Mouse (Mus musculus) embryonic fibroblast, embryonic 13.5 days (primary cell): Measurements from ENCODE around the gene Tspear. TPM values are rescaled to one million over a fixed set of nuclear protein-coding genes. Genes with fewer than 3 reads are reported as not detected.
"Not testable (repeated sequence)": the region's sequence is repeated elsewhere in the genome, so short reads cannot be mapped to it uniquely, and the experiment has no call there.

Experiments used
- H3K27ac ChIP-seq: 2 replicates; pipeline ENCODE4 v1.5.1; 2012; ENCODE audit warnings: low read length, control low read depth, inconsistent platforms; ENCODE audit not compliant: insufficient read depth
- H3K4me1 ChIP-seq: 2 replicates; pipeline ENCODE4 v1.6.1; 2011; ENCODE audit warnings: low read length; ENCODE audit not compliant: control insufficient read depth, insufficient read depth
- H3K4me3 ChIP-seq: 2 replicates; pipeline ENCODE4 v1.5.1; 2011; ENCODE audit warnings: mild to moderate bottlenecking, control low read depth, low read length; ENCODE audit not compliant: insufficient read depth
- CTCF ChIP-seq: IDR thresholded peaks from 2 replicates; pipeline ENCODE4 v1.5.1; 2011; ENCODE audit warnings: mild to moderate bottlenecking, control low read depth, low read length, moderate library complexity, borderline replicate concordance; ENCODE audit not compliant: insufficient read depth
- POLR2A ChIP-seq: IDR thresholded peaks from 2 replicates; pipeline ENCODE4 v1.6.1; 2011; ENCODE audit warnings: low read depth, mild to moderate bottlenecking, control low read depth, low read length, moderate library complexity
- polyA plus RNA-seq: library from polyadenylated mRNA; stranded (reverse); fragments of >200 nt; gene quantifications from 2 replicates; pipeline ENCODE4 v1.2.4, GENCODE M21; 2011; ENCODE audit warnings: low read depth; ENCODE audit not compliant: missing spikeins, insufficient read length

The Tspear gene
- polyA plus RNA-seq, 1 experiment, result not detected

GRCm38 (mm10) chr10:77752312-77752711, 65.9 kb downstream of the Tspear start:
- not testable (repeated sequence) for H3K27ac ChIP-seq, H3K4me1 ChIP-seq, H3K4me3 ChIP-seq

- Histone ChIP-seq H3K4me1 (no peaks in the 10 kb centered on the region), H3K27ac (no peak overlapping the region), H3K4me3 (no peak overlapping the region)
- TF ChIP-seq CTCF, result no peak
- no peak for TF ChIP-seq POLR2A
These were observed 67.1 kb downstream of the Tspear start for GRCm38 (mm10) chr10:77753448-77753847.

DNA sequence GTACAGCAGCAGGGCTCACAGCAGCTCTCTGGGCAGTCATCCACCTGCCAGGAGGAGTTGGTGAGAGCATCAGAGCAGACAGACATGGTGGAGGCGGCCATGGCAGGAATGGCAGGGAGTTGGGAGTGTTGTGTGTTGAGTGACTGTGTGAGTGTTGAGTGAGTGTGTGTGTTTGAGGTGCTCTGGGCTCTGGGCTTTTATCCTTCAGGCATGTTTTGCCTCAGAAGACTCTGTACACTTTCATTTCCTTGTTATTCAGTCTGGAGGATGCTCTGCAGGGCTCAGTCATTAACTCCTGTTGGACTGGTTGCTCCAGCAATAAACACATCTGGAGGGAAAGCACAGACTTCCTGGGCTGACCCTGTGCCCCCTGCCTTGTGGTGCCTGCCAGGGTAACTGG, 73.2 kb downstream of the Tspear start, which contains the start of gene Gm3233:
TSS of gene Gm3233 (minus strand) at position 101 of the 400 bp plus-strand sequence.
- not testable (repeated sequence) for H3K27ac ChIP-seq, H3K4me3 ChIP-seq, H3K4me1 ChIP-seq

DNA sequence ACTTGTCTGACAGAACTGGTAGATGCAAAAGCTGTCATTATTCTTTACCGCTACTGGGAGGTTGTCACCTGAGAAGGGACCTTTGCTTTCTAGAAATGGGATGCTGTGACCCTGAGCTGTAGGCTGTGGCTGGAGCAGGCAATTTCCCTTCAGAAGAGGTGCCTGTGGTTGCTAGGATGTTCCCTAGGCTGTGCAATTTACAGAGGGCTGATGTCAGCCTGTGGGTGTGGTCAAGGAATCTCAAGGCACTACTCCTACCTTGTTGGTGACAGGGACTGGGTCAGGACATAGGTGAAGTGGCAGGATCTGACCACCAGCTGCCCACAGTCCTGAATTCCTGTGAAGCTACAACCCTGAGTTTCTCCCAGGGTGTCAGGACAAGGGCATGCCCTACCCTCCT, 83.4 kb downstream of the Tspear start:
- TF ChIP-seq CTCF (no peak), POLR2A (no peak)
- no peaks in the 10 kb centered on the region for H3K4me1 ChIP-seq
- no peak overlapping the region for H3K27ac ChIP-seq
- H3K4me3 ChIP-seq, result no peak overlapping the region

GRCm38 (mm10) chr10:77771225-77771624, 84.9 kb downstream of the Tspear start, which contains the start of gene Gm3238:
Gene Gm3238, minus strand, starts transcription at chr10:77771325.
- not testable (repeated sequence) for H3K4me1 ChIP-seq, H3K4me3 ChIP-seq, H3K27ac ChIP-seq

DNA sequence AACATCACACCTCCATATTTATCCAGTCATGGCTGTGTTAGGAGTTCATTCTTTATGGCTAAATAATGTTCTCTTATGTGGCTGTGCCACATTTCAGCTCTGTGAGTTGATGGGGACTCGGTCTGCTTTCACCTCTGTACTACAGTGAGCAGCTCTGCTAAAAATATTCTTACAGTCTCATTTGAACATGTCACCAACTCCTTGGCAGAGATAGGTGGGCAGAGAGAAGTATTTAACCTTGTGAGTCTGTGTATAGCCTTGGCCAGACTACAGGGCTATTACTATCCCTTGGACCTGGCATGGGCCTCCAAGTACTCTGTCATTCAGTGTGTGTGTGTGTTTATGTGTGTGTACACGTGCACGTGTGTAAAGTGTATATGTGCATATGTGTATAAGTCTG, 85.8 kb downstream of the Tspear start:
- not testable (repeated sequence) for H3K4me3 ChIP-seq, H3K27ac ChIP-seq, H3K4me1 ChIP-seq

GRCm38 (mm10) chr10:77776844-77777243, 90.5 kb downstream of the Tspear start, which contains the start of gene Gm7138:
Gene Gm7138, minus strand, starts transcription at chr10:77776944.
- H3K27ac ChIP-seq, H3K4me3 ChIP-seq, H3K4me1 ChIP-seq: not testable (repeated sequence)

DNA sequence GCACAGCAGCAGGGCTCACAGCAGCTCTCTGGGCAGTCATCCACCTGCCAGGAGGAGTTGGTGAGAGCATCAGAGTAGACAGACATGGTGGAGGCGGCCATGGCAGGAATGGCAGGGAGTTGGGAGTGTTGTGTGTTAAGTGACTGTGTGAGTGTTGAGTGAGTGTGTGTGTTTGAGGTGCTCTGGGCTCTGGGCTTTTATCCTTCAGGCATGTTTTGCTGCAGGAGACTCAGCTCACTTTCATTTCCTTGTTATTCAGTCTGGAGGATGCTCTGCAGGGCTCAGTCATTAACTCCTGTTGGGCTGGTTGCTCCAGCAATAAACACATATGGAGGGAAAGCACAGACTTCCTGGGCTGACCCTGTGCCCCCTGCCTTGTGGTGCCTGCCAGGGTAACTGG, 96.1 kb downstream of the Tspear start, which contains the start of gene Gm3250:
TSS of gene Gm3250 (minus strand) at position 101 of the 400 bp plus-strand sequence.
- not testable (repeated sequence) for H3K4me3 ChIP-seq, H3K27ac ChIP-seq, H3K4me1 ChIP-seq

- not testable (repeated sequence) for H3K27ac ChIP-seq, H3K4me1 ChIP-seq, H3K4me3 ChIP-seq
These were observed 97.0 kb downstream of the Tspear start for GRCm38 (mm10) chr10:77783396-77783795.

DNA sequence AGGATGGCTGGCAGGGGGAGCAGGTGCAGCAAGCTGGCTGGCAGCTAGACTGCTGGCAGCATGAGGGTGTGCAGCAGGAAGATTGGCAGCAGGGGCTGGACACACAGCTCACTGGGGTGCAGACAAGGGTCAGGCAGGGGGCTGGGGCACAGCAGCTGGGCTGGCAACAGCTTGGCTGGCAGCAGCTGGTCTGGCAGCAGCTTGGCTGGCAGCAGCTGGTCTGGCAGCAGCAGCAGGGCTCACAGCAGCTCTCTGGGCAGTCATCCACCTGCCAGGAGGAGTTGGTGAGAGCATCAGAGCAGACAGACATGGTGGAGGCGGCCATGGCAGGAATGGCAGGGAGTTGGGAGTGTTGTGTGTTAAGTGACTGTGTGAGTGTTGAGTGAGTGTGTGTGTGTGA, 101.5 kb downstream of the Tspear start, which contains the start of gene Gm7137:
TSS of gene Gm7137 (minus strand) at position 325 of the 400 bp plus-strand sequence.
- not testable (repeated sequence) for H3K4me3 ChIP-seq, H3K4me1 ChIP-seq, H3K27ac ChIP-seq

GRCm38 (mm10) chr10:77788621-77789020, 102.3 kb downstream of the Tspear start:
- no peaks in the 10 kb centered on the region for H3K4me1 ChIP-seq
- TF ChIP-seq CTCF (no peak), POLR2A (no peak)
- no peak overlapping the region for H3K4me3 ChIP-seq
- no peak overlapping the region for H3K27ac ChIP-seq

DNA sequence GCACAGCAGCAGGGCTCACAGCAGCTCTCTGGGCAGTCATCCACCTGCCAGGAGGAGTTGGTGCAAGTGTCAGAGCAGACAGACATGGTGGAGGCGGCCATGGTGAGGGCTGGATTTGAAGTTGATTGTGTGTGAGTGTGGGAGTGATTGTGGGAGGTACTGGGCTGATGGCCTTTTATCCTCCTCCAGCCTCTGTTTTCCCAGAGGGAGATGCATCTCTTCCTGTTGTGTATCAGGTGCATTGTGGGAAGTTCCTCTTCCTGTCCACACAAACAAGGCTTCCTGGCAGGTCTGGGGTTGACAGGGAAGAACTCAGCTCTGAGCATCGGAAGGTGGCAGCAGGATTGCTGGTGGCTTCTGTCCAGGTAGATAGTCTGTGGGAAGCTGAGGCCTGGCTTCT, 108.6 kb downstream of the Tspear start, which contains the start of gene Gm9639:
TSS of gene Gm9639 (minus strand) at position 101 of the 400 bp plus-strand sequence.
- Histone ChIP-seq H3K27ac (no peak within 1 kb of the TSS), H3K4me1 (no peaks in the 10 kb centered on the region), H3K4me3 (no peak within 1 kb of the TSS)
- TF ChIP-seq CTCF, result no peak
- TF ChIP-seq POLR2A, result no peak
